Mouse (Mus musculus) limb, embryonic 13.5 days (tissue): ENCODE measurements around the gene Olfr168. TPM values are rescaled to one million over a fixed set of nuclear protein-coding genes. Genes with fewer than 3 reads are reported as not detected.
"Not testable (repeated sequence)": the region's sequence is repeated elsewhere in the genome, so short reads cannot be mapped to it uniquely, and the experiment has no call there.

Experiments used
- ATAC-seq: fragments of 200-750 bp; cut with Nextera tagmentation; 2 replicates; pipeline ENCODE4 v1.8.0; 2017; ENCODE audit warnings: low read depth, moderate number of reproducible peaks, moderate TSS enrichment; ENCODE audit not compliant: low FRiP score
- H3K27ac ChIP-seq: fragments of 300-500 bp; sonication (generic); 2 replicates; pipeline ENCODE4 v1.5.1; 2015; ENCODE audit warnings: inconsistent platforms, mild to moderate bottlenecking, moderate library complexity
- H3K27me3 ChIP-seq: fragments of 300-500 bp; sonication (generic); 2 replicates; pipeline ENCODE4 v1.6.1; 2015; ENCODE audit warnings: mild to moderate bottlenecking, inconsistent platforms
- H3K36me3 ChIP-seq: fragments of 300-500 bp; sonication (generic); 2 replicates; pipeline ENCODE4 v1.6.1; 2015; ENCODE audit warnings: inconsistent platforms, mild to moderate bottlenecking, moderate library complexity
- H3K4me1 ChIP-seq: fragments of 300-500 bp; sonication (generic); 2 replicates; pipeline ENCODE4 v1.6.1; 2015; ENCODE audit warnings: inconsistent platforms
- H3K4me2 ChIP-seq: fragments of 300-500 bp; sonication (generic); replicated peaks from 2 replicates; pipeline ENCODE4 v1.6.1; 2015; ENCODE audit warnings: inconsistent platforms, mild to moderate bottlenecking, moderate library complexity
- H3K4me3 ChIP-seq: fragments of 300-500 bp; sonication (generic); 2 replicates; pipeline ENCODE4 v1.5.1; 2015; ENCODE audit warnings: moderate library complexity, mild to moderate bottlenecking, inconsistent platforms
- H3K9ac ChIP-seq: fragments of 300-500 bp; sonication (generic); 2 replicates; pipeline ENCODE4 v1.6.1; 2015; ENCODE audit warnings: mild to moderate bottlenecking, inconsistent platforms
- H3K9me3 ChIP-seq: fragments of 300-500 bp; sonication (generic); 2 replicates; pipeline ENCODE4 v1.6.1; 2016; ENCODE audit warnings: inconsistent platforms
- WGBS: fragments of 180-500 bp; shearing (Covaris S2); methylation state at CpG from one replicate; pipeline ENCODE4 v1.1.7; 2015; 5-methylcytosine and 5-hydroxymethylcytosine counted together
- polyA plus RNA-seq: library from polyadenylated mRNA; unstranded; fragments of >200 nt; fragmentation: Nextera tagmentation; extraction: Ambion mirVana; gene quantifications from 2 replicates; pipeline ENCODE4 v1.2.1, GENCODE M21; 2015

Olfr168 gene
- not detected in 2 replicates for polyA plus RNA-seq

GRCm38 (mm10) chr16:19535455-19535854, at the start of gene Olfr168:
TSS of gene Olfr168 (minus strand) at chr16:19535555.
- ATAC-seq, result no peak
- H3K27ac ChIP-seq, result no peak within 1 kb of the TSS
- no peaks in the 10 kb centered on the region for H3K27me3 ChIP-seq
- 0 out of 2 replicates have a peak, but pooled peaks cover 3% of the 10 kb centered on the region for H3K9me3 ChIP-seq
- no peak within 1 kb of the TSS for H3K9ac ChIP-seq
- H3K4me3 ChIP-seq, result no peak within 1 kb of the TSS
- no peak within 1 kb of the TSS for H3K4me2 ChIP-seq
- H3K36me3 ChIP-seq, result no peaks in the 10 kb centered on the region
- no peaks in the 10 kb centered on the region for H3K4me1 ChIP-seq

GRCm38 (mm10) chr16:19571709-19572108, 36.4 kb upstream of the Olfr168 start, which contains the start of gene Olfr169:
TSS of gene Olfr169 (minus strand) at chr16:19571809.
- H3K27ac ChIP-seq, H3K36me3 ChIP-seq, H3K9me3 ChIP-seq, H3K4me3 ChIP-seq, H3K9ac ChIP-seq, H3K4me1 ChIP-seq, H3K4me2 ChIP-seq, ATAC-seq, H3K27me3 ChIP-seq: not testable (repeated sequence)
- WGBS, result 91% methylated on average over 2 of the region's 2 CpGs

- not testable (repeated sequence) for ATAC-seq, H3K4me3 ChIP-seq
- 84% methylated on average over 7 of the region's 7 CpGs for WGBS
Observed at GRCm38 (mm10) chr16:19553429-19553828, 18.1 kb upstream of the Olfr168 start.

GRCm38 (mm10) chr16:19552246-19552645, 16.9 kb upstream of the Olfr168 start:
- not testable (repeated sequence) for H3K9ac ChIP-seq, H3K36me3 ChIP-seq, H3K27ac ChIP-seq, ATAC-seq, H3K4me3 ChIP-seq, H3K9me3 ChIP-seq, H3K4me2 ChIP-seq, H3K27me3 ChIP-seq, H3K4me1 ChIP-seq
- WGBS, result 88% methylated on average over 3 of the region's 3 CpGs

More at GRCm38 (mm10) chr16:19553429-19553828, 18.1 kb upstream of the Olfr168 start:
- not testable (repeated sequence) for H3K9me3 ChIP-seq, H3K4me2 ChIP-seq, H3K27me3 ChIP-seq, H3K27ac ChIP-seq, H3K4me1 ChIP-seq, H3K9ac ChIP-seq, H3K36me3 ChIP-seq

- WGBS, result 86% methylated on average over 2 of the region's 2 CpGs
- H3K9me3 ChIP-seq, result no peaks in the 10 kb centered on the region
- H3K4me2 ChIP-seq, result no peak within 1 kb of the TSS
- H3K36me3 ChIP-seq, result no peaks in the 10 kb centered on the region
- no peak within 1 kb of the TSS for H3K4me3 ChIP-seq
- no peaks in the 10 kb centered on the region for H3K27me3 ChIP-seq
- no peak within 1 kb of the TSS for H3K27ac ChIP-seq
- H3K4me1 ChIP-seq, result no peaks in the 10 kb centered on the region
- no peak for ATAC-seq
- no peak within 1 kb of the TSS for H3K9ac ChIP-seq
Observed at GRCm38 (mm10) chr16:19522166-19522565, 13.2 kb downstream of the Olfr168 start, which contains the start of gene Olfr167. TSS of gene Olfr167 (minus strand) at chr16:19522266.

- no peaks in the 10 kb centered on the region for H3K4me1 ChIP-seq
- no peak within 1 kb of the TSS for H3K4me3 ChIP-seq
- 0 out of 2 replicates have a peak, but pooled peaks cover 4% of the 10 kb centered on the region for H3K9me3 ChIP-seq
- no peak within 1 kb of the TSS for H3K27ac ChIP-seq
- H3K36me3 ChIP-seq, result no peaks in the 10 kb centered on the region
- no peak for ATAC-seq
- no peaks in the 10 kb centered on the region for H3K27me3 ChIP-seq
- no peak within 1 kb of the TSS for H3K4me2 ChIP-seq
- H3K9ac ChIP-seq, result no peak within 1 kb of the TSS
Observed at GRCm38 (mm10) chr16:19483394-19483793, 52.0 kb downstream of the Olfr168 start, which contains the start of gene Olfr166. TSS of gene Olfr166 (plus strand) at chr16:19483694.

Other genes starting within 250 kb of the Olfr168 start
- gene Olfr164, start 221.5 kb downstream of the Olfr168 start, polyA plus RNA-seq, result not detected in 2 replicates
- gene Olfr165, start 112.4 kb downstream of the Olfr168 start, polyA plus RNA-seq, result not detected in 2 replicates
- gene Olfr166, start 51.9 kb downstream of the Olfr168 start, polyA plus RNA-seq, result not detected in 2 replicates
- not detected in 2 replicates for gene Olfr167, start 13.3 kb downstream of the Olfr168 start, polyA plus RNA-seq
- gene Olfr169, start 36.3 kb upstream of the Olfr168 start, polyA plus RNA-seq, result not detected in 2 replicates
- not detected in 2 replicates for gene Olfr170, start 76.3 kb upstream of the Olfr168 start, polyA plus RNA-seq
- gene Olfr171, start 94.4 kb upstream of the Olfr168 start, polyA plus RNA-seq, result not detected in 2 replicates
- gene Lamp3, start 170.8 kb upstream of the Olfr168 start, polyA plus RNA-seq, result 0.05 TPM in 2 replicates
- 32.2 and 35.6 TPM in 2 replicates for gene B3gnt5, start 224.7 kb upstream of the Olfr168 start, polyA plus RNA-seq